Mouse (Mus musculus) ES-E14 (cell line): ENCODE data around the gene Clip1. TPM values are rescaled to one million over a fixed set of nuclear protein-coding genes. Genes with fewer than 3 reads are reported as not detected.

Source experiments
- DNase-seq: peaks from one replicate; pipeline ENCODE4 v3.0.0-alpha.2; 2013; ENCODE audit warnings: low read depth, low spot score
- H3K27ac ChIP-seq: 2 replicates; pipeline ENCODE4 v1.5.1; 2012; ENCODE audit warnings: low read depth, mild to moderate bottlenecking, low read length, moderate library complexity, mixed read lengths; ENCODE audit not compliant: poor library complexity, insufficient read depth, severe bottlenecking
- H3K36me3 ChIP-seq: 2 replicates; pipeline ENCODE4 v1.6.1; 2012; ENCODE audit warnings: mild to moderate bottlenecking, low read length, moderate library complexity, mixed read lengths; ENCODE audit not compliant: control insufficient read depth, poor library complexity, insufficient read depth, severe bottlenecking
- H3K4me1 ChIP-seq, 2 experiments: fragments of 150-350 bp in 1 of 2; sonication (generic) in 1 of 2; 2 replicates each; pipeline ENCODE4 v1.6.1; 2012; ENCODE audit warnings: low read length in 2 of 2, mild to moderate bottlenecking in 1 of 2, mixed read lengths in 1 of 2; ENCODE audit not compliant: control insufficient read depth in 2 of 2, insufficient read depth in 2 of 2, poor library complexity in 1 of 2
- H3K4me3 ChIP-seq, 2 experiments: fragments of 150-350 bp in 1 of 2; sonication (generic) in 1 of 2; 2 replicates each; pipeline ENCODE4 v1.5.1; 2012; ENCODE audit warnings: low read length in 2 of 2, low read depth in 1 of 2, mild to moderate bottlenecking in 1 of 2, mixed read lengths in 1 of 2; ENCODE audit not compliant: insufficient read depth in 1 of 2, poor library complexity in 1 of 2, severe bottlenecking in 1 of 2
- H3K9ac ChIP-seq: 2 replicates; pipeline ENCODE4 v1.6.1; 2012; ENCODE audit warnings: low read depth, mild to moderate bottlenecking, low read length, mixed read lengths; ENCODE audit not compliant: poor library complexity, insufficient read depth, severe bottlenecking
- H3K9me3 ChIP-seq: fragments of 150-350 bp; sonication (generic); 2 replicates; pipeline ENCODE4 v1.6.1; 2012; ENCODE audit warnings: low read depth, mild to moderate bottlenecking, low read length; ENCODE audit not compliant: control insufficient read depth, insufficient read depth
- CHD2 ChIP-seq: IDR thresholded peaks from 2 replicates; pipeline ENCODE4 v1.6.1; 2014; ENCODE audit warnings: mild to moderate bottlenecking, low read depth, low read length, inconsistent platforms
- HCFC1 ChIP-seq: IDR thresholded peaks from 2 replicates; pipeline ENCODE4 v1.6.1; 2012; ENCODE audit warnings: low read length, inconsistent platforms, borderline replicate concordance; ENCODE audit not compliant: insufficient read depth
- MAFK ChIP-seq: IDR thresholded peaks from 2 replicates; pipeline ENCODE4 v1.6.1; 2014; ENCODE audit warnings: mild to moderate bottlenecking, low read depth, low read length, inconsistent platforms; ENCODE audit not compliant: insufficient read depth
- ZC3H11A ChIP-seq: IDR thresholded peaks from 2 replicates; pipeline ENCODE4 v1.6.1; 2012; ENCODE audit warnings: low read depth, mild to moderate bottlenecking, inconsistent platforms, low read length, borderline replicate concordance
- ZNF384 ChIP-seq: IDR thresholded peaks from 2 replicates; pipeline ENCODE4 v1.6.1; 2012; ENCODE audit warnings: low read depth, low read length, inconsistent platforms
- in situ Hi-C, 2 experiments: fragments of 600-800 bp; cut with MboI; formaldehyde crosslinking; loops; one replicate each; pipeline ENCODE4 v1.15.1; 2025; ENCODE audit warnings: low sequenced_read_pairs in 2 of 2, inconsistent platforms in 1 of 2; ENCODE audit not compliant: unreplicated experiment in 2 of 2
- total RNA-seq: library from RNA; depleted of rRNA; stranded (reverse); fragments of 300-350 nt; gene quantifications from 2 replicates; pipeline ENCODE4 v1.2.3, GENCODE M21; 2012

Clip1 gene
- total RNA-seq, 1 experiment = 11.8 TPM

DNA sequence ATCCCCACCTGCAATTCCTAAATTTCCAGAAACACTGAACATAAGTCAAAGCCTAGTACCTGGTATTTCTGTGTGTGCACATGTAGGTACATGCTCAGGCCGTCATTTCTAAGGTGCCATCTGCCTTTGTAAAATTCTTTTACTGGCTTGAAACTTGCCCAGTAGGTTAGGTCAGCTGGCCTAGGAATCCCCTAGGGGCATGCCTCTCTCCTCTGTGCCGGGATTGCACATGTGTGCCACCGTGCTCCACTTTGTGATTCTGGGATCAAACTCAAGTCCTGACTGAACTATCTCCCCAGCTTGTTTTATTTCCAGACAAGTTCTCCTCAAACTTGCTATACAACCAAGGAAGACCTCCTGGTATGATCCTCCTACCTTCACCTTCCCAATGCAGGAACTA is 107.7 kb downstream of the Clip1 start:
- Histone ChIP-seq H3K4me3 (no peak overlapping the region), H3K9ac (no peak overlapping the region), H3K27ac (no peak overlapping the region), H3K9me3 (no peaks in the 10 kb centered on the region), H3K36me3 (no peaks in the 10 kb centered on the region), H3K4me1 (peaks cover 3 to 5% of the 10 kb centered on the region in 2 experiments; a peak in 2 of 4 replicates)
- DNase-seq = no peak
- in situ Hi-C loops = no loop called here
- TF ChIP-seq ZC3H11A = no peak
- TF ChIP-seq MAFK = no peak
- TF ChIP-seq ZNF384 = no peak
- no peak for TF ChIP-seq CHD2
- no peak for TF ChIP-seq HCFC1

DNA sequence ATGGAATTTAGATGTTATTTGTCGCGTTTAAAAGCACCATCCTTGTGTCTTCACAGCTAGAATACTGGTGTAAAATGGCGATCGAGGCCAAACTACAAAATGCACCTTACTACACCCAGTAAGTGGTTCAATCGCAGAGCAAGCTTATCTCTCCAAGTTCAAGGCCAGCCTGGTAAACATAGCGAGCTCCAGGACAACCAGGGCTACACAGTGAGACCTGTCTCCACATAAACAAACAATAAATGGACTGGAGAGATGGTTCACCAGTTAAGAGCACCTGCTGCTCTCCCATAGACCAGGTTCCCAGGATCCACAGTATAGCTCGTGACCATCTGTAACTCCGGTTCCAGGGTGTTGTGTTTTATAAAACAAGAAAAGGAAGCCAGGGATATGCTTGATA is 111.1 kb downstream of the Clip1 start:
- DNase-seq = no peak
- H3K4me3 ChIP-seq = no peak overlapping the region
- H3K9ac ChIP-seq = no peak overlapping the region; the same call in 1 of the 2 replicates
- in situ Hi-C loops = no loop called here
- H3K9me3 ChIP-seq = no peaks in the 10 kb centered on the region
- TF ChIP-seq MAFK (no peak), ZNF384 (no peak), CHD2 (no peak), HCFC1 (no peak), ZC3H11A (no peak)
- H3K4me1 ChIP-seq = 0 out of 4 replicates have a peak, but pooled peaks cover 3% of the 10 kb centered on the region in 2 experiments
- peaks cover 7% of the 10 kb centered on the region; the same call in 1 of the 2 replicates for H3K36me3 ChIP-seq
- H3K27ac ChIP-seq = no peak overlapping the region

DNA sequence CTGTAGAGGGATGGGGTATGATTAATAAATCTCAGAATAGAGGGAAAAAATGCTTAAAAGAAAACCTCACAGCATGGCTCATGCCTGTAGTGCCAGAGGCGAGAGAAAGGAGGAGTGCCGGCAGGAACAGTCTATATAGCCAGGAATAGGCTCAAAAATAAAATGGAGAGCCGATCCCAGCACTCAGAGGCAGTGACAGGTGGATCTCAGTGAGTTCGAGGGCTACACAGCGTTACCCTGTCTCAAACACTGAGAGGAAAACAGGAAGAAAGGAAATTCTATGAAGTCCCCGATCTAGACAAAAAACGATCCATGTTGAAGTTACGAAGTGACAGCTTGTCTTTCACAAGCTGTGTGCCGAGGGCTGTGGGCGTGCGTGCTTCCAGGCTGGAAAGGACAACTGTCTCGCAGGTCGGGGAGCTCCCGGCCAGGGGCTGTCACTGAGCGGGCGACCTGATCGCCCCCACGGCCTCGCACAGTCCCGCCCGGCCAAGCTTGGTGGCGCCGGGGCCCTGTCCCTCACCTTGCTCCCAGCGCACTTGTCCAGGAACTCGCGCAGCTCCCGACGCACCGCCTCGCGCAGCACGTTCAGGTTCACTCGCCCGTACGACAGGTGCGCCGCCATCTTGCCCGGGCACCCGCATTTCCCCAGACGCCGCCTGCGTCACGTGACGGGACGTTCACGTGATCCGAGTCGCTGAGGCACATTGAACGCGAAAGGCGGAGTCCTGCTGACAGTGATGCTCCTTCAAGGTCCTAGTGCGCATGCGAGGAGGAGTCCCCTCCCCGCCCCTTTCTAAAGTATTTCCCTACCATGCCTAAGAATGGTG is 111.8 kb downstream of the Clip1 start, which contains the start of gene Vps33a:
Vps33a (minus strand) TSS at position 682 of the 830 bp plus-strand sequence.
- Histone ChIP-seq H3K36me3 (peaks cover 7% of the 10 kb centered on the region; the same call in 1 of the 2 replicates), H3K4me1 (0 out of 4 replicates have a peak, but pooled peaks cover 3% of the 10 kb centered on the region in 2 experiments), H3K9me3 (no peaks in the 10 kb centered on the region), H3K4me3 (peak within 1 kb of the TSS; percentile 76 to 78), H3K9ac (peak within 1 kb of the TSS; percentile 81), H3K27ac (no peak within 1 kb of the TSS)
- in situ Hi-C loops = no loop called here
- DNase-seq = peak; percentile 98
- TF ChIP-seq ZNF384 (no peak), MAFK (no peak), HCFC1 (peak; percentile 77), ZC3H11A (no peak), CHD2 (no peak)

DNA sequence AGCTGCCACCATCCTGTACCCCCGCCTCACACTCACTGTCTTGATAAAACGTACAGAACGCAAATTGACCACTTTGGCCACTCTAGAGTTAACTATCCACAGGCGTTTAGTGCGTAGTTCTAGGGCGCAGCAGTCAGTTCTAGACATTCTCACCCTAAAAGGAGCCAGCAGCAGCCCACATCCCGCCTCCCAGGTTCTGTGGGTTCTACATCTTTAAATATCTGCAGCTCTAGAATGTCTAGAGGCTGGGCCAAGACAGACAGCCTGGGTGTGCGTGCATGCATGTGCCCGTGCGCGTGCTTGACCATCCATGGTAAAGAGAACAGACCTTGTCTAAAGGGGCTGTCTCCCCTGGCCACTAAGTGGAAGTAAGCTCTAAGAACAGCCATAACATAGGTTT is 123.3 kb downstream of the Clip1 start:
- DNase-seq = no peak
- no peaks in the 10 kb centered on the region for H3K4me1 ChIP-seq
- no peaks in the 10 kb centered on the region for H3K9me3 ChIP-seq
- H3K4me3 ChIP-seq = no peak overlapping the region
- TF ChIP-seq HCFC1 (no peak), CHD2 (no peak), ZC3H11A (no peak), MAFK (no peak), ZNF384 (no peak)
- no peak overlapping the region for H3K9ac ChIP-seq
- no peak overlapping the region for H3K27ac ChIP-seq
- in situ Hi-C loops = no loop called here
- H3K36me3 ChIP-seq = peaks cover 10% of the 10 kb centered on the region; the same call in 1 of the 2 replicates
